Mouse (Mus musculus) liver, embryonic 14.5 days (tissue): ENCODE data around the gene Rc3h1.

Experiments
- CTCF ChIP-seq: IDR thresholded peaks from 2 replicates; pipeline ENCODE4 v1.5.1; 2016; ENCODE audit warnings: antibody characterized with exemption, low read depth, control low read depth
- EP300 ChIP-seq: IDR thresholded peaks from 2 replicates; pipeline ENCODE4 v1.6.1; 2016; ENCODE audit warnings: antibody characterized with exemption, low read depth

DNA sequence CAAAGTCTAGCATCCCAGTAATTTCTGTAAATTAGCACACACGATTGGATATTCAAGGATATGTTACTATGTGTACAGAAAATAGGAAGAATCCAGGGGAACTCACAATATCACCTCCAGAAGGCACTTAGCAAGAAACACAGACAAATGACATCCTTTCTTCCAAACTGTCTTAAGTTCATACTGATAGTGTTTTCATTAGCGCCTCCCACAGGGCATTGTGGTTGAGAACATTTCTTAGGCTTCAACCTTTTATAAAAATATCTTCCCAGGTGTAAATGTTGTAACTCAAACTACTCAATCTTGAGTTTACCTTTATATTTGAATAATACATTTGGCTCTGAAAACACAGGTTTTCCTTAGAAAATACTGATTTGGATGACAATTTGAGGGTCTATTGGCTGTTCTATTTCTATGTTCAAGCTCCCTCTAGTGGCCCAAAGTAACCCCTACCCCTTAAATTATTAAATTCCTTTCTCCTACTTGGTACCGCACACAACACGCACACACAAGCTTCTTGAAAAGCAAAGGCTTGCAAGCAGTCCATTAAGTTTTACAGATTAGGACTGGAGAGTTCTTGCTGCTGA is 27.8 kb downstream of the Rc3h1 start:
- TF ChIP-seq CTCF, result peak; percentile 48
- TF ChIP-seq EP300, result no peak
